Mouse (Mus musculus) heart, postnatal 14 days (tissue): ENCODE results near the gene Dscam. TPM values are rescaled to one million over a fixed set of nuclear protein-coding genes. Genes with fewer than 3 reads are reported as not detected.

Source experiments
- DNase-seq, 2 experiments: peaks; one replicate each; pipeline ENCODE4 v3.0.0; 2021 to 2022
- intact Hi-C: fragments of 180-260 bp; cut with DNase I; formaldehyde crosslinking; loops from one replicate; pipeline ENCODE4 v1.15.1; 2025
- long read RNA-seq, 2 experiments: library from polyadenylated mRNA; stranded (forward); transcript quantifications; one replicate each; pipeline ENCODE4 v2.0.0; 2021
- total RNA-seq, 2 experiments: library from RNA; stranded (reverse); gene quantifications; 2 replicates each; pipeline ENCODE4 v1.2.3; 2021

Gene Dscam
- total RNA-seq: under 1 TPM in 1 of 2 experiments, not detected in 1; 0.05 TPM
- long read RNA-seq, experiment 1: 0 reads
- long read RNA-seq, experiment 2: 0 reads

- intact Hi-C loops: no loop called here
- DNase-seq: no peak
These were observed at the start of gene Dscam for GRCm38 (mm10) chr16:97170513-97171081. Gene Dscam (minus strand): TSS chr16:97170752.

- no peak for DNase-seq
- intact Hi-C loops: no loop called here
These were observed 48.8 kb upstream of the Dscam start for GRCm38 (mm10) chr16:97219381-97219780.

GRCm38 (mm10) chr16:97209997-97210396 is 39.4 kb upstream of the Dscam start:
- DNase-seq: peak in 1 of 2 experiments; percentile 9
- intact Hi-C loops: no loop called here

GRCm38 (mm10) chr16:97208276-97208675 is 37.7 kb upstream of the Dscam start:
- no peak for DNase-seq
- intact Hi-C loops: no loop called here

GRCm38 (mm10) chr16:97204090-97204489 is 33.5 kb upstream of the Dscam start:
- intact Hi-C loops: no loop called here
- DNase-seq: no peak

GRCm38 (mm10) chr16:97203554-97203953 is 33.0 kb upstream of the Dscam start:
- intact Hi-C loops: no loop called here
- no peak for DNase-seq

GRCm38 (mm10) chr16:97194630-97195029 is 24.1 kb upstream of the Dscam start:
- no peak for DNase-seq
- intact Hi-C loops: no loop called here

- DNase-seq: no peak
- intact Hi-C loops: no loop called here
These were observed 23.6 kb upstream of the Dscam start for GRCm38 (mm10) chr16:97194179-97194578.

- DNase-seq: no peak
- intact Hi-C loops: no loop called here
These were observed 21.7 kb upstream of the Dscam start for GRCm38 (mm10) chr16:97192296-97192695.

GRCm38 (mm10) chr16:97190604-97191003 is 20.1 kb upstream of the Dscam start:
- no peak for DNase-seq
- intact Hi-C loops: no loop called here

GRCm38 (mm10) chr16:97171500-97171899 is 948 bp upstream of the Dscam start:
- intact Hi-C loops: no loop called here
- DNase-seq: no peak

- DNase-seq: no peak
- intact Hi-C loops: loop anchor here (5.0 kb wide), 2 partner anchors 273 to 318 kb away; no protein-coding TSS in a partner anchor
These were observed 545 bp downstream of the Dscam start for GRCm38 (mm10) chr16:97169901-97170512.

- intact Hi-C loops: loop anchor here (5.0 kb wide), 2 partner anchors 271 to 316 kb away; no protein-coding TSS in a partner anchor
- no peak for DNase-seq
These were observed 1.9 kb downstream of the Dscam start for GRCm38 (mm10) chr16:97168614-97169013.

GRCm38 (mm10) chr16:97168030-97168429 is 2.5 kb downstream of the Dscam start:
- DNase-seq: no peak
- intact Hi-C loops: loop anchor here (5.0 kb wide), 2 partner anchors 271 to 316 kb away; no protein-coding TSS in a partner anchor

- intact Hi-C loops: loop anchor here (5.0 kb wide), 2 partner anchors 269 to 314 kb away; no protein-coding TSS in a partner anchor
- no peak for DNase-seq
These were observed 4.4 kb downstream of the Dscam start for GRCm38 (mm10) chr16:97166166-97166565.

GRCm38 (mm10) chr16:97165444-97166121 is 5.0 kb downstream of the Dscam start:
- intact Hi-C loops: loop anchor here (5.0 kb wide), 2 partner anchors 268 to 313 kb away; no protein-coding TSS in a partner anchor
- DNase-seq: peak; percentile 36 to 52

- intact Hi-C loops: no loop called here
- DNase-seq: no peak
These were observed 12.3 kb downstream of the Dscam start for GRCm38 (mm10) chr16:97158279-97158678.

- intact Hi-C loops: no loop called here
- DNase-seq: no peak
These were observed 25.9 kb downstream of the Dscam start for GRCm38 (mm10) chr16:97144544-97145194.

- intact Hi-C loops: no loop called here
These were observed 28.6 kb downstream of the Dscam start for GRCm38 (mm10) chr16:97141943-97142342.

GRCm38 (mm10) chr16:97135003-97135827 is 35.3 kb downstream of the Dscam start:
- intact Hi-C loops: no loop called here
- no peak for DNase-seq

More at GRCm38 (mm10) chr16:97141943-97142342, 28.6 kb downstream of the Dscam start:
- DNase-seq: no peak
